Mouse (Mus musculus) G1E (cell line): ENCODE results near the gene Hacd1. TPM values are rescaled to one million over a fixed set of nuclear protein-coding genes. Genes with fewer than 3 reads are reported as not detected.
A peak's percentile ranks its signal among the peaks of the same experiment; 100 is the strongest.

Source experiments
- ATAC-seq: 2 replicates; pipeline ENCODE4 v1.8.0; 2016; ENCODE audit warnings: mild to moderate bottlenecking; ENCODE audit not compliant: insufficient number of reproducible peaks, poor library complexity, low FRiP score, severe bottlenecking; ENCODE audit errors: extremely low read depth
- DNase-seq: peaks from one replicate; pipeline ENCODE4 v3.0.0; 2012; ENCODE audit warnings: low spot score
- H3K27me3 ChIP-seq: 2 replicates; pipeline ENCODE4 v1.6.1; 2012; ENCODE audit warnings: mild to moderate bottlenecking, low read length, inconsistent platforms; ENCODE audit not compliant: insufficient read depth
- H3K36me3 ChIP-seq: replicated peaks from 2 replicates; pipeline ENCODE3; 2012; ENCODE audit warnings: mild to moderate bottlenecking, inconsistent platforms
- H3K4me1 ChIP-seq: 2 replicates; pipeline ENCODE4 v1.6.1; 2012; ENCODE audit warnings: low read depth, low read length, inconsistent platforms, mixed read lengths; ENCODE audit not compliant: insufficient read depth
- H3K4me3 ChIP-seq: 2 replicates; pipeline ENCODE4 v1.5.1; 2012; ENCODE audit warnings: low read depth, mild to moderate bottlenecking, inconsistent platforms, low read length, moderate library complexity, mixed read lengths
- H3K9me3 ChIP-seq: replicated peaks from 2 replicates; pipeline ENCODE4 v1.6.1; 2012; ENCODE audit warnings: inconsistent platforms
- CTCF ChIP-seq: IDR thresholded peaks from 2 replicates; pipeline ENCODE4 v1.5.1; 2012; ENCODE audit warnings: low read depth, low read length, inconsistent platforms, mixed read lengths
- GATA1 ChIP-seq: IDR thresholded peaks from 2 replicates; pipeline ENCODE4 v1.6.1; 2012; ENCODE audit warnings: borderline replicate concordance, low read length, inconsistent platforms, mixed read lengths
- GATA2 ChIP-seq: IDR thresholded peaks from 2 replicates; pipeline ENCODE4 v1.6.1; 2012; ENCODE audit warnings: low read depth, low read length, inconsistent platforms, borderline replicate concordance
- POLR2AphosphoS5 ChIP-seq: IDR thresholded peaks from 2 replicates; pipeline ENCODE4 v1.6.1; 2012; ENCODE audit warnings: low read depth, low read length, inconsistent platforms; ENCODE audit not compliant: insufficient replicate concordance
- TAL1 ChIP-seq: conservative IDR thresholded peaks from 2 replicates; pipeline ENCODE4 v1.6.1; 2012; ENCODE audit warnings: low read depth, low read length, inconsistent platforms, mixed read lengths
- polyA plus RNA-seq: library from polyadenylated mRNA; stranded (reverse); fragments of >175 nt; gene quantifications from 2 replicates; pipeline ENCODE4 v1.2.3, GENCODE M21; 2012
- total RNA-seq, 2 experiments: library from RNA; stranded (forward) in 1 of 2; stranded (reverse) in 1 of 2; fragments of 200-1000 nt in 1 of 2; fragments of >200 nt in 1 of 2; fragmentation: Nextera tagmentation in 1 of 2; gene quantifications; 2 replicates each; pipeline ENCODE4 v1.2.3; 2014 to 2017

The Hacd1 gene
- total and polyA plus RNA-seq, 3 experiments = 10.2 to 50.4 (median 36.4) TPM

DNA sequence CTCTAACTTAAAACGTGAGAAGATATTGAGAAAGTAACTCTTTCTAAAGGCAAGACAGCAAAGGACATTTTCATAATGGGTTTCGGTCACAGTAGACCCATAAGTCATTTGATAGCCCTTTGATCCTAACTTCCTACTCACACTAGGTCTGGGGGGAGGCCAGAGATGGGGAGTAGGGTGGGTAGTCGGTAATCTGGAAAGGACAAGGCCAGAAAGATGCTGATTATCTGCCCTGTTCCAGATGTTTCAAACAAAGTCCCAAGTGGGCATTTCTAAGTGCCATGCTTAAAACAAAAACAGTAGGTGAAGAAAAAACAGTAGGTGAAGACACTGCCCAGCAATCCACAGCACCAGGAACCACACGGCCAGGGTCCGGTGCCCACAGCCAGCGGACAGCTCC, 1.2 kb downstream of the Hacd1 start:
- Histone ChIP-seq H3K4me3 (peak overlapping the region; percentile 89), H3K27me3 (no peaks in the 10 kb centered on the region), H3K9me3 (no peaks in the 10 kb centered on the region), H3K4me1 (peaks cover 19% of the 10 kb centered on the region), H3K36me3 (peaks cover 6% of the 10 kb centered on the region)
- DNase-seq (no peak), ATAC-seq (peak; percentile 12; the same call in 1 of the 2 replicates)
- TF ChIP-seq POLR2AphosphoS5 = no peak
- no peak for TF ChIP-seq GATA2
- TF ChIP-seq CTCF = no peak
- no peak for TF ChIP-seq TAL1
- TF ChIP-seq GATA1 = no peak

GRCm38 (mm10) chr2:14054163-14054562, 1.8 kb downstream of the Hacd1 start:
- ATAC-seq (no peak), DNase-seq (no peak)
- TF ChIP-seq GATA2 = no peak
- Histone ChIP-seq H3K4me1 (peaks cover 19% of the 10 kb centered on the region), H3K9me3 (no peaks in the 10 kb centered on the region), H3K4me3 (no peak overlapping the region), H3K27me3 (no peaks in the 10 kb centered on the region), H3K36me3 (peaks cover 6% of the 10 kb centered on the region)

GRCm38 (mm10) chr2:14053618-14054017, 2.3 kb downstream of the Hacd1 start:
- TF ChIP-seq POLR2AphosphoS5 (no peak), TAL1 (no peak), GATA1 (no peak), GATA2 (no peak), CTCF (no peak)
- Histone ChIP-seq H3K36me3 (peaks cover 8% of the 10 kb centered on the region), H3K9me3 (no peaks in the 10 kb centered on the region), H3K27me3 (no peaks in the 10 kb centered on the region), H3K4me3 (no peak overlapping the region), H3K4me1 (peaks cover 19% of the 10 kb centered on the region)
- DNase-seq = no peak
- ATAC-seq = no peak

GRCm38 (mm10) chr2:14048808-14049207, 7.1 kb downstream of the Hacd1 start:
- Histone ChIP-seq H3K4me3 (no peak overlapping the region), H3K4me1 (no peaks in the 10 kb centered on the region), H3K9me3 (no peaks in the 10 kb centered on the region), H3K36me3 (peaks cover 19% of the 10 kb centered on the region), H3K27me3 (no peaks in the 10 kb centered on the region)
- no peak for ATAC-seq
- TF ChIP-seq GATA1 = no peak
- TF ChIP-seq POLR2AphosphoS5 = no peak
- TF ChIP-seq TAL1 = no peak
- TF ChIP-seq GATA2 = no peak
- TF ChIP-seq CTCF = no peak
- DNase-seq = no peak

GRCm38 (mm10) chr2:14048381-14048780, 7.6 kb downstream of the Hacd1 start:
- Histone ChIP-seq H3K4me3 (no peak overlapping the region), H3K4me1 (no peaks in the 10 kb centered on the region), H3K27me3 (no peaks in the 10 kb centered on the region), H3K36me3 (peaks cover 23% of the 10 kb centered on the region), H3K9me3 (no peaks in the 10 kb centered on the region)
- TF ChIP-seq CTCF (peak; percentile 31; the same call in 1 of the 2 replicates), POLR2AphosphoS5 (no peak)
- ATAC-seq = peak; percentile 57; the same call in 1 of the 2 replicates
- peak; percentile 15 for DNase-seq

DNA sequence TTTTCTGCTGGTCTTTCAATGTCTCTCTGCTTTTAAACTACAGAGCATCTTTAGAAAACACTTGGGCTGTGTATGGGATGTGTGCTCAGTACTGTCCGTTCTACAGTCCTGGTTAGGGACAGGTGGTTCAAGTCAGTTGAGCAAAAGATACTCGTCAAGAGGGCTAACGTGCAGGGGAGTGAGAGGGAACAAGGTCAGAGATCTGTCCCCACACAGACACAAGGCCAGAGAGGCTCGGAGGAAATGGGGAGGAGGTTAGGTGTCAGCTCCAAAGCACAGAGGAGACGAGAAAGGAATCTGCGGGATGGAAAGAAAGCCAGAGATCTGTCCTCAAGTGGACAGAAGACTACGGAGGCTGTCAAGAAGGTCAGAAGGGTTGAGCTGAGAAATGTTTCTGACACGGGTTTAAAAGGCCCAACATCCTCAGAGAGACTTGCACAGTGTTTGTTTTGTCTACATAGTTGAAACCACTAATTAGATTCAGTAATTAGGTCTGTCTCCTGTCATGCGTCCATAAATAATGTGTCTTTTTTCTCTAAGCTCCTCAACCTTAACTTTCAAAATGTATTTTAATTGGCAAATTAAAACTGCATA, 12.3 kb downstream of the Hacd1 start:
- TF ChIP-seq GATA1 (no peak), POLR2AphosphoS5 (no peak), CTCF (no peak), TAL1 (no peak), GATA2 (no peak)
- no peak for DNase-seq
- peaks cover 57% of the 10 kb centered on the region for H3K36me3 ChIP-seq
- H3K4me1 ChIP-seq = peaks cover 3% of the 10 kb centered on the region; the same call in 1 of the 2 replicates
- ATAC-seq = no peak
- H3K27me3 ChIP-seq = no peaks in the 10 kb centered on the region
- no peaks in the 10 kb centered on the region for H3K9me3 ChIP-seq
- H3K4me3 ChIP-seq = no peak overlapping the region
